Comparison of ENCODE assay signal across 28 mouse cellular contexts in genomic region chr2:77913628-77914027, GRCm38 (mm10). TPM values are rescaled to one million over a fixed set of nuclear protein-coding genes. Genes with fewer than 3 reads are reported as not detected.
A peak's percentile ranks its signal among the peaks of the same experiment; 100 is the strongest.
DNase-seq lines count a peak whose midpoint lies in the region; ATAC-seq and TF ChIP-seq lines count a peak whose summit lies in the region.
"Had no signal": no experiment of that assay in that cellular context is flagged by ENCODE, and none has a peak within 500 bp of the region (broad histone marks: within the 10 kb centered on the region; RNA-seq: fewer than 3 reads in every experiment).

No protein-coding gene starts in this region.

- H3K4me3 ChIP-seq in megakaryocyte, embryonic 14.5 days (replicated peaks) = peak overlapping the region; percentile 2
- H3K4me3 ChIP-seq in liver, postnatal 0 days (ENCODE audit: low read depth, low read length) = no peak overlapping the region
- H3K4me3 ChIP-seq: embryonic facial prominence, embryonic 10.5 days; embryonic facial prominence, embryonic 15.5 days; forebrain, embryonic 13.5 days; heart, embryonic 12.5 days; hindbrain, embryonic 13.5 days; liver, embryonic 12.5 days; midbrain, embryonic 12.5 days; neural tube, embryonic 13.5 days had no signal

- H3K27ac ChIP-seq in liver, postnatal 0 days (ENCODE audit: low read depth) = no peak overlapping the region
- H3K27ac ChIP-seq: embryonic facial prominence, embryonic 10.5 days; embryonic facial prominence, embryonic 15.5 days; forebrain, embryonic 13.5 days; hindbrain, embryonic 13.5 days; liver, embryonic 12.5 days; midbrain, embryonic 12.5 days; neural tube, embryonic 13.5 days had no signal

- peaks cover 8% of the 10 kb centered on the region for H3K4me1 ChIP-seq in megakaryocyte, embryonic 14.5 days
- H3K4me1 ChIP-seq in liver, postnatal 0 days (ENCODE audit: insufficient read depth) = no peaks in the 10 kb centered on the region
- H3K4me1 ChIP-seq: embryonic facial prominence, embryonic 10.5 days; embryonic facial prominence, embryonic 15.5 days; forebrain, embryonic 13.5 days; heart, embryonic 12.5 days; hindbrain, embryonic 13.5 days; liver, embryonic 12.5 days; midbrain, embryonic 12.5 days; neural tube, embryonic 13.5 days had no signal

- H3K9me3 ChIP-seq in megakaryocyte, embryonic 14.5 days = no peaks in the 10 kb centered on the region
- no peaks in the 10 kb centered on the region for H3K9me3 ChIP-seq in liver, postnatal 0 days (ENCODE audit: low read length)
- H3K9me3 ChIP-seq: embryonic facial prominence, embryonic 10.5 days; embryonic facial prominence, embryonic 15.5 days; forebrain, embryonic 13.5 days; heart, embryonic 12.5 days; hindbrain, embryonic 13.5 days; liver, embryonic 12.5 days; midbrain, embryonic 12.5 days; neural tube, embryonic 13.5 days had no signal

- TF ChIP-seq EP300 in liver, postnatal 0 days (IDR thresholded peaks at IDR 0.05; ENCODE audit: low read depth) = no peak

- no peak overlapping the region for H3K9ac ChIP-seq in liver, postnatal 0 days (replicated peaks)
- H3K9ac ChIP-seq: embryonic facial prominence, embryonic 15.5 days; forebrain, embryonic 13.5 days; heart, embryonic 12.5 days; hindbrain, embryonic 13.5 days; liver, embryonic 12.5 days; midbrain, embryonic 12.5 days; neural tube, embryonic 13.5 days had no signal

- TF ChIP-seq CTCF in liver, postnatal 0 days (IDR thresholded peaks at IDR 0.05; ENCODE audit: low read depth) = no peak

- ATAC-seq in megakaryocyte, adult 5-6 weeks (ENCODE audit: poor library complexity, severe bottlenecking) = no peak
- no peak for ATAC-seq in megakaryocyte progenitor cell, adult 5-6 weeks (replicated peaks; ENCODE audit: poor library complexity)
- no peak for ATAC-seq in liver, postnatal 0 days
- ATAC-seq: forebrain, embryonic 13.5 days; intestine, postnatal 0 days; liver, embryonic 12.5 days; lung, postnatal 0 days; Patski had no signal

- no peak overlapping the region for H3K4me2 ChIP-seq in liver, postnatal 0 days (ENCODE audit: low read depth, low read length)
- H3K4me2 ChIP-seq: embryonic facial prominence, embryonic 15.5 days; forebrain, embryonic 13.5 days; heart, embryonic 12.5 days; hindbrain, embryonic 13.5 days; liver, embryonic 12.5 days; midbrain, embryonic 12.5 days; neural tube, embryonic 13.5 days had no signal

- 84% methylated on average over 2 of the region's 2 CpGs for WGBS in liver, postnatal 0 days (ENCODE audit: insufficient replicate concordance)

- peaks cover 93% of the 10 kb centered on the region for H3K36me3 ChIP-seq in megakaryocyte, embryonic 14.5 days (replicated peaks; ENCODE audit: low read length)
- peaks cover 44% of the 10 kb centered on the region for H3K36me3 ChIP-seq in liver, postnatal 0 days (replicated peaks; ENCODE audit: insufficient read depth, low read length)

- peak; percentile 17 for DNase-seq in cerebellum, adult 11 months
- no peak for DNase-seq in cerebellum, adult 8-10 months
- DNase-seq in cerebellum, adult 9-11 months = peak; percentile 50
- no peak for DNase-seq in liver, postnatal 0 days
- DNase-seq: adrenal gland, postnatal 14 days; gastrocnemius, postnatal 25 days; heart, adult 18-20 months; heart, postnatal 4 days; kidney, adult 9 months; kidney, postnatal 10 days; left cerebral cortex, postnatal 4 days; lung, adult 18-20 months; right cerebral cortex, postnatal 14 days; thymus, postnatal 4 days had no signal

- H3K27me3 ChIP-seq in megakaryocyte, embryonic 14.5 days (replicated peaks) = no peaks in the 10 kb centered on the region
- H3K27me3 ChIP-seq in liver, postnatal 0 days (ENCODE audit: insufficient read depth, low read length) = no peaks in the 10 kb centered on the region
- H3K27me3 ChIP-seq: embryonic facial prominence, embryonic 15.5 days; forebrain, embryonic 13.5 days; heart, embryonic 12.5 days; hindbrain, embryonic 13.5 days; liver, embryonic 12.5 days; midbrain, embryonic 12.5 days; neural tube, embryonic 13.5 days; Patski had no signal

RNA-seq across cellular contexts. Expression of gene Cwc22, which starts 32.5 kb away (rescaled TPM):
- polyA plus RNA-seq in megakaryocyte, embryonic 14.5 days (2012; ENCODE audit: insufficient read depth, low replicate concordance) = 1.4 and 32.2 TPM in 2 replicates
- total RNA-seq in megakaryocyte, adult 5-6 weeks (2015) = 31.3 and 33.7 TPM in 2 replicates
- total RNA-seq in megakaryocyte, adult 5-6 weeks (2017) = 86.3 and 92.3 TPM in 2 replicates
- total RNA-seq in megakaryocyte progenitor cell, adult 5-6 weeks (2015) = 35.6 and 45.3 TPM in 2 replicates
- total RNA-seq in megakaryocyte progenitor cell, adult 5-6 weeks (2017) = 103 and 115 TPM in 2 replicates
- 5.9 and 9.0 TPM in 2 replicates for polyA plus RNA-seq in liver, postnatal 0 days (2015; fragmentation: Nextera tagmentation; extraction: Ambion mirVana)

Comparison
In these comparisons a context has a peak if more than half of its experiments do, and no peak if none do; other contexts are left out.
1. DNase-seq: peak in cerebellum, adult 11 months (single experiment) and cerebellum, adult 9-11 months (single experiment); none in cerebellum, adult 8-10 months (single experiment) and liver, postnatal 0 days (single experiment).